Mouse (Mus musculus) lung, postnatal 0 days (tissue): ENCODE data around the gene Klrb1f.
"Not testable (repeated sequence)": the region's sequence is repeated elsewhere in the genome, so short reads cannot be mapped to it uniquely, and the experiment has no call there.

Experiments
- CTCF ChIP-seq: IDR thresholded peaks from 2 replicates; pipeline ENCODE4 v1.5.1; 2016; ENCODE audit warnings: antibody characterized with exemption, mild to moderate bottlenecking
- EP300 ChIP-seq: IDR thresholded peaks from 2 replicates; pipeline ENCODE4 v1.6.1; 2016; ENCODE audit warnings: antibody characterized with exemption, mild to moderate bottlenecking, control low read depth

DNA sequence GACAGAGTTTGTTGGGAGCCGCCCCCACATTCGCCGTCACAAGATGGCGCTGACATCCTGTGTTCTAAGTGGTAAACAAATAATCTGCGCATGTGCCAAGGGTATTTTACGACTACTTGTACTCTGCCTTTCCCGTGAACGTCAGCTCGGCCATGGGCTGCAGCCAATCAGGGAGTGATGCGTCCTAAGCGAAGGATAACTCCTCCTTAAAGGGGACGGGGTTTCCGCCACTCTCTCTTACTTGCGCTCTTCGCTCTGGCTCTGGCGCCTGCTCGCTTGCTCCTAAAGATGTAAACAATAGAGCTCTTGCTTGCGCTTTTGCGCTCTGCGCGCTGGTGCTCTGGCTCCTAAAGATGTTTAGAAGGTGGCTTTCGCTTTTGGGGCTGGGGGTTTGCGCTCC lies 33.7 kb upstream of the Klrb1f start:
- TF ChIP-seq EP300, CTCF: not testable (repeated sequence)
